Mouse (Mus musculus) ES-Bruce4 (cell line): ENCODE measurements around the gene Ostm1.

Source experiments
- CTCF ChIP-seq: IDR thresholded peaks from one replicate; pipeline ENCODE4 v1.8.1; 2011; ENCODE audit warnings: low read depth, low read length
- EP300 ChIP-seq: IDR thresholded peaks from 2 replicates; pipeline ENCODE4 v1.6.1; 2011; ENCODE audit warnings: low read depth, low read length; ENCODE audit not compliant: insufficient read depth
- POLR2A ChIP-seq: IDR thresholded peaks from one replicate; pipeline ENCODE4 v1.8.1; 2011; ENCODE audit warnings: low read length; ENCODE audit not compliant: insufficient read depth

DNA sequence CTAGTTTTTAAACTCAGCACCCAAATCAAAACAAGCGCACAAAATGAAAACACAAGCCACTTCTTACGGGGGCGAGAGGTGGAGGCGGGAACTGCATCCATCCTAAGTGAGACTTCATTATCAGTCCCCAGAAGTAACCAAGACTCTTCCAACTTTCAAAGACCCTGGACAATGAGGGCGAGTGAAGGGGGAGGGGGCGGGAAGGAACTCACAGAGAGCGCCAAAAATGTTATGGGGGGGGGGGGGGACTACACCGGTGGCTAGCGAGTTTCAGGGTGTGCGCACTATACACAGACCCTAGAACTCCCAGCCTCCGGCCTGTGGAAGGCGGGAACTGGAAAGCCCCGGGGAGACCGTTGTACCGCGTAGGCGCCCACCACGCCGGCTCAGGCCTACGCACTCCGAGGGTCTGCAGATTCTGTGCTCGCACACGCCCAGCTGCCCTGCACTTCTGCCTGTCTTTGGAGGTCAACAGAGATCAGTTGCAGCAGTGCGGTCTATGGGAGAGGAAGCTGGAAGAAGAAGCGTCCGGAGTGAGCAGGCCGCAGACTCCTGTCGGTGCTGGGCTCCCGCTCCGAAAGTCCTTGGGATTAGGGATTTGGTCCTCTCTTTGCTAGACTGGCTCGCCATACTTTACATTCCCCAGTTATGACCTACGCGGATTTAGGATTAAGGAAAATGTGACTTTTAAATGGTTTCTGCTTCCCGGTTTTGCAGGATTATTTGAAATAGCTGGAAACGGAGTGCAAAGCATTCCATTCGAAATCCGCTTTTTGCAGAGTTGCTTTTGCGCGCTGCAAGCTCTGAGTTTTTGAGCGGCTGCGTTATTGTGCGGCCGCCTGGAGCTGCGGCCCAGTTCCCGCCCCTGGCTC, 1.7 kb upstream of the Ostm1 start:
- no peak for TF ChIP-seq CTCF
- no peak for TF ChIP-seq EP300
- TF ChIP-seq POLR2A = no peak
